Mouse (Mus musculus): ENCODE results near the gene Lrrc19.

DNA sequence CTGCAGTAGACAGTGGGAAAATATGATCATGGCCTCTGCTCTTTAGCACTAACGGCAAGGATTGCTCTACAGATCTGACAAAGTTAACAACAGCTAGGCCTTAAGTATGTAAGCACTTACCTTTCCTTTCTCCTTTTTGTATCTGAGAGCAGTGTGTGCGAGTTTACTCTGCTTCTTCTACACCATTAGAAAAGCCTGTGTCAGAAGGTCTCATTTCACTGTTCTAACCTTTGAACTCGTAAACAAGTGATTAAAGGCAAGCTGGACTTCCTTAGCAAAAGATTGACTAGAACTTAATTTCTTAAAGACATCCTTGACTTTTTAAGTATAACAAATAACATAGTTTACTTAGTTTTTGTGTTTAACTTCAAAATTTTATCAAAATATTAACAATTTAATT lies at the start of gene Lrrc19:
- TF ChIP-seq CTCF (IDR thresholded peaks at IDR 0.05; ENCODE audit: low read depth, low read length) = no peak
- TF ChIP-seq POLR2A (IDR thresholded peaks at IDR 0.05; ENCODE audit: extremely low read depth, insufficient read depth, low read length) = no peak

Data from liver, adult 2 months (tissue).